Mouse (Mus musculus): ENCODE measurements around the gene Rnase2b. TPM values are rescaled to one million over a fixed set of nuclear protein-coding genes. Genes with fewer than 3 reads are reported as not detected.

Gene Rnase2b
- polyA plus RNA-seq, 1 experiment from 2014 or later, result not detected

GRCm38 (mm10) chr14:51195681-51196080 lies 33.6 kb downstream of the Rnase2b start:
- 80% methylated on average over 4 of the region's 4 CpGs for WGBS (ENCODE audit: insufficient replicate concordance)
- H3K36me3 ChIP-seq (replicated peaks), result no peaks in the 10 kb centered on the region
- no peaks in the 10 kb centered on the region for H3K9me3 ChIP-seq (replicated peaks)
- H3K4me2 ChIP-seq, result no peak overlapping the region
- H3K27me3 ChIP-seq, result no peaks in the 10 kb centered on the region
- H3K4me1 ChIP-seq (replicated peaks), result no peaks in the 10 kb centered on the region
- ATAC-seq (ENCODE audit: insufficient read depth), result no peak
- H3K4me3 ChIP-seq (replicated peaks), result no peak overlapping the region
- H3K27ac ChIP-seq (replicated peaks), result no peak overlapping the region
- no peak overlapping the region for H3K9ac ChIP-seq

GRCm38 (mm10) chr14:51199098-51200023 lies 37.3 kb downstream of the Rnase2b start, which contains the start of gene Ang2:
Gene Ang2, minus strand, starts transcription at chr14:51199148.
- Histone ChIP-seq H3K27ac (replicated peaks) (no peak within 1 kb of the TSS), H3K27me3 (no peaks in the 10 kb centered on the region), H3K4me2 (no peak within 1 kb of the TSS), H3K9ac (no peak within 1 kb of the TSS), H3K4me3 (replicated peaks) (no peak within 1 kb of the TSS), H3K36me3 (replicated peaks) (no peaks in the 10 kb centered on the region), H3K4me1 (replicated peaks) (no peaks in the 10 kb centered on the region), H3K9me3 (replicated peaks) (no peaks in the 10 kb centered on the region)
- 60% methylated on average over 5 of the region's 5 CpGs for WGBS (ENCODE audit: insufficient replicate concordance)
- ATAC-seq (ENCODE audit: insufficient read depth), result no peak

- no peaks in the 10 kb centered on the region for H3K9me3 ChIP-seq (replicated peaks)
- H3K4me3 ChIP-seq (replicated peaks), result no peak overlapping the region
- H3K27me3 ChIP-seq, result no peaks in the 10 kb centered on the region
- H3K27ac ChIP-seq (replicated peaks), result no peak overlapping the region
- no peaks in the 10 kb centered on the region for H3K4me1 ChIP-seq (replicated peaks)
- H3K36me3 ChIP-seq (replicated peaks), result no peaks in the 10 kb centered on the region
- WGBS (ENCODE audit: insufficient replicate concordance), result 60% methylated on average over 2 of the region's 2 CpGs
- H3K9ac ChIP-seq, result no peak overlapping the region
- no peak overlapping the region for H3K4me2 ChIP-seq
- no peak for ATAC-seq (ENCODE audit: insufficient read depth)
Observed at GRCm38 (mm10) chr14:51200054-51200453, 38.0 kb downstream of the Rnase2b start.

GRCm38 (mm10) chr14:51200466-51200865 lies 38.4 kb downstream of the Rnase2b start:
- Histone ChIP-seq H3K36me3 (replicated peaks) (no peaks in the 10 kb centered on the region), H3K27ac (replicated peaks) (no peak overlapping the region), H3K9me3 (replicated peaks) (no peaks in the 10 kb centered on the region), H3K9ac (no peak overlapping the region), H3K4me2 (no peak overlapping the region), H3K4me3 (replicated peaks) (no peak overlapping the region), H3K27me3 (no peaks in the 10 kb centered on the region), H3K4me1 (replicated peaks) (no peaks in the 10 kb centered on the region)
- WGBS (ENCODE audit: insufficient replicate concordance), result 72% methylated on average over 2 of the region's 2 CpGs
- ATAC-seq (ENCODE audit: insufficient read depth), result no peak

GRCm38 (mm10) chr14:51203115-51203514 lies 41.1 kb downstream of the Rnase2b start, which contains the start of gene Ear14:
Gene Ear14, plus strand, starts transcription at chr14:51203391.
- no peaks in the 10 kb centered on the region for H3K27me3 ChIP-seq
- H3K27ac ChIP-seq (replicated peaks), result no peak within 1 kb of the TSS
- H3K9me3 ChIP-seq (replicated peaks), result no peaks in the 10 kb centered on the region
- no peak within 1 kb of the TSS for H3K4me3 ChIP-seq (replicated peaks)
- H3K4me1 ChIP-seq (replicated peaks), result no peaks in the 10 kb centered on the region
- ATAC-seq (ENCODE audit: insufficient read depth), result no peak
- 64% methylated on average over 2 of the region's 2 CpGs for WGBS (ENCODE audit: insufficient replicate concordance)
- no peak within 1 kb of the TSS for H3K4me2 ChIP-seq
- H3K36me3 ChIP-seq (replicated peaks), result no peaks in the 10 kb centered on the region
- H3K9ac ChIP-seq, result no peak within 1 kb of the TSS

Other genes with a start within 250 kb of the Rnase2b start
- 54.7 and 57.7 TPM in 2 replicates for gene Osgep, start 237.4 kb upstream of the Rnase2b start, polyA plus RNA-seq (2015; fragmentation: Nextera tagmentation; extraction: Ambion mirVana)
- gene Apex1, start 237.3 kb upstream of the Rnase2b start, polyA plus RNA-seq (2015; fragmentation: Nextera tagmentation; extraction: Ambion mirVana), result 61.4 and 70.5 TPM in 2 replicates
- gene Pip4p1, start 231.4 kb upstream of the Rnase2b start, polyA plus RNA-seq (2015; fragmentation: Nextera tagmentation; extraction: Ambion mirVana), result 23.0 and 24.5 TPM in 2 replicates
- 80.6 and 83.3 TPM in 2 replicates for gene Pnp, start 231.2 kb upstream of the Rnase2b start, polyA plus RNA-seq (2015; fragmentation: Nextera tagmentation; extraction: Ambion mirVana)
- not detected in 2 replicates for gene Gm49342, start 217.7 kb upstream of the Rnase2b start, polyA plus RNA-seq (2015; fragmentation: Nextera tagmentation; extraction: Ambion mirVana)
- gene Pnp2, start 206.3 kb upstream of the Rnase2b start, polyA plus RNA-seq (2015; fragmentation: Nextera tagmentation; extraction: Ambion mirVana), result 9.8 and 10.0 TPM in 2 replicates
- gene Rnase10, start 154.5 kb upstream of the Rnase2b start, polyA plus RNA-seq (2015; fragmentation: Nextera tagmentation; extraction: Ambion mirVana), result 0.07 TPM in 1 of 2 replicates, not detected in the other
- gene Rnase9, start 120.4 kb upstream of the Rnase2b start, polyA plus RNA-seq (2015; fragmentation: Nextera tagmentation; extraction: Ambion mirVana), result not detected in 2 replicates
- gene Rnase11, start 112.1 kb upstream of the Rnase2b start, polyA plus RNA-seq (2015; fragmentation: Nextera tagmentation; extraction: Ambion mirVana), result not detected in 2 replicates
- 1.2 and 1.7 TPM in 2 replicates for gene Rnase12, start 104.6 kb upstream of the Rnase2b start, polyA plus RNA-seq (2015; fragmentation: Nextera tagmentation; extraction: Ambion mirVana)
- not detected in 2 replicates for gene Olfr750, start 87.8 kb upstream of the Rnase2b start, polyA plus RNA-seq (2015; fragmentation: Nextera tagmentation; extraction: Ambion mirVana)
- 23.0 and 23.7 TPM in 2 replicates for gene Rnase4, start 71.2 kb upstream of the Rnase2b start, polyA plus RNA-seq (2015; fragmentation: Nextera tagmentation; extraction: Ambion mirVana)
- gene Ang, start 71.1 kb upstream of the Rnase2b start, polyA plus RNA-seq (2015; fragmentation: Nextera tagmentation; extraction: Ambion mirVana), result 6.8 and 7.4 TPM in 2 replicates
- gene Eddm3b, start 47.8 kb upstream of the Rnase2b start, polyA plus RNA-seq (2015; fragmentation: Nextera tagmentation; extraction: Ambion mirVana), result not detected in 2 replicates
- gene Rnase6, start 38.4 kb upstream of the Rnase2b start, polyA plus RNA-seq (2015; fragmentation: Nextera tagmentation; extraction: Ambion mirVana), result 3.3 and 5.1 TPM in 2 replicates
- 0.12 and 0.39 TPM in 2 replicates for gene Rnase1, start 15.5 kb upstream of the Rnase2b start, polyA plus RNA-seq (2015; fragmentation: Nextera tagmentation; extraction: Ambion mirVana)
- not detected in 2 replicates for gene Ang2, start 36.9 kb downstream of the Rnase2b start, polyA plus RNA-seq (2015; fragmentation: Nextera tagmentation; extraction: Ambion mirVana)
- not detected in 2 replicates for gene Ear14, start 41.1 kb downstream of the Rnase2b start, polyA plus RNA-seq (2015; fragmentation: Nextera tagmentation; extraction: Ambion mirVana)
- gene Rnase2a, start 93.9 kb downstream of the Rnase2b start, polyA plus RNA-seq (2015; fragmentation: Nextera tagmentation; extraction: Ambion mirVana), result not detected in 2 replicates
- gene Gm7247, start 199.5 kb downstream of the Rnase2b start, polyA plus RNA-seq (2015; fragmentation: Nextera tagmentation; extraction: Ambion mirVana), result not detected in 2 replicates
- gene Vmn2r88, start 248.6 kb downstream of the Rnase2b start, polyA plus RNA-seq (2015; fragmentation: Nextera tagmentation; extraction: Ambion mirVana), result not detected in 2 replicates

All from liver, embryonic 15.5 days (tissue).